Mouse (Mus musculus) heart, postnatal 0 days (tissue): ENCODE measurements at regions not wholly inside any gene's neighbourhood (a gene's known extent, or its start where the extent isn't known, plus 50 kb on each side); places are given as distances from the start of the nearest gene placed in this dataset.

Experiments
- CTCF ChIP-seq: IDR thresholded peaks from 2 replicates; pipeline ENCODE4 v1.5.1; 2016; ENCODE audit warnings: antibody characterized with exemption, control low read depth, low read depth
- EP300 ChIP-seq: IDR thresholded peaks from 2 replicates; pipeline ENCODE4 v1.6.1; 2016; ENCODE audit warnings: antibody characterized with exemption, low read depth

DNA sequence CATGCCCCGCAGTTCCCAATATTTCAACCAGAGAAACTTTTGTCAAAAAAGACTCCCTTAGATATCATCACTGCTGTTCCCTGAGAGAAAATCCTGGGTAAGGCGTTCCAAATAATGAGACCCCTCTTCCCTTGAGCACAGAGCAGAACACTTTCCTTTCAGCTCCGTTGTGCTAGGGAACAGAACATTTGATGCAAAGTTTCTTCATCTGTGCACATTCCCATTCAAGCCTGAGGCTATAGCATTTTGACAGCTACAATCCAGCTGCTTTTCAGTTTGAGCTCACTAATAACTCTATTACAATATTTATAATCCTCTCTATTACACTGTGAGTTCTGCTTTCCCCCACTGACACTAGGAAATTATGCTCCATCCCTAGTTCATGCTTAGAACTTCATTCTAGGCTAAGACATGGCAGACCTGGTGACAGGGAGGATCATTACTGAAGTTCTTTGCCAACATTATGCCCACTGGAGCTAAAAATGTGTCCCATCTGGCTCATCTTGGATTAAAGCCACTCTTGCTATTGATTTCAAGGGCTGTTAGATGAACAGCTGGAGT lies 692.8 kb downstream of the Dnah5 start:
- no peak for TF ChIP-seq CTCF
- no peak for TF ChIP-seq EP300
